Mouse (Mus musculus): ENCODE measurements at regions not wholly inside any gene's neighbourhood (a gene's known extent, or its start where the extent isn't known, plus 50 kb on each side); places are given as distances from the start of the nearest gene placed in this dataset.
A peak's percentile ranks its signal among the peaks of the same experiment; 100 is the strongest.

DNA sequence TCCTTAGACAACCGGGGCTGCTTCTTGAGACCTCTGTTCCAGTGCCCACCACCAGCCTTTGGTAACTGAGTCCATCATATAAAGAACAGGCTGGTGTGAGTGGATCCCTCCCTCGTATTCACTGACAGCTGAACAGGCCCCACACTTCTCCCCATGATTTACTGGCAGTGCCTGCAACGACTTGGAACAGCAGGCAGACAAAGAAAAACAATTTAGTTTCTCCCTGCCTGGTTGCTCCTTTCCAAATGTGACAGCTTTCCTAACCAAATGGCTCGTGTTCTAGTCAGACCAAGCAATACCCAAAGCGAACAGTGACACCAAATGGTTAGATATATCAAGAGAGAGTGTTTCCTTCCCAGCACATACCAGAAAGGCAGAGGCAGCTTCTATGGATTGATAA is 150.0 kb upstream of the Adamts3 start:
- ATAC-seq (ENCODE audit: insufficient number of reproducible peaks, low FRiP score, low TSS enrichment) = peak; percentile 36; the same call in 1 of the 2 replicates

DNA sequence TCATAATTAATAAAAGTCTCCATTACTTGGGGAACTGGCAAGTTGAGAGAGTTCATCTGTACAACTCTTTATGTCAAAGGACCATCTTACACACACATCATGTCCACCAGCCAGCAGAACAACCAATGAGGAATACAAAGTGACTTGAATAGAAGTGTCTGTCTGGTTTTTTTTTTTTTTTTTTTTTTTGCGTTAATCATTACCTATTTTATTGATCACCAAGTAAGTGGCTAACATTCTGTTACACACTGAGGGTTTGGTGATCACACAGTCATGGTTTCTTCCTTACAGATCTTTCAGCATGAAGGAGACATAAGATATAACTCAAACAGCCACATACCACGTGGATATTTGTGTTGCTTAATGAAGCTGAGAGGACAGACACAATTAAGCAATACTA is 147.6 kb upstream of the Adamts3 start:
- ATAC-seq (ENCODE audit: insufficient number of reproducible peaks, low FRiP score, low TSS enrichment) = no peak

DNA sequence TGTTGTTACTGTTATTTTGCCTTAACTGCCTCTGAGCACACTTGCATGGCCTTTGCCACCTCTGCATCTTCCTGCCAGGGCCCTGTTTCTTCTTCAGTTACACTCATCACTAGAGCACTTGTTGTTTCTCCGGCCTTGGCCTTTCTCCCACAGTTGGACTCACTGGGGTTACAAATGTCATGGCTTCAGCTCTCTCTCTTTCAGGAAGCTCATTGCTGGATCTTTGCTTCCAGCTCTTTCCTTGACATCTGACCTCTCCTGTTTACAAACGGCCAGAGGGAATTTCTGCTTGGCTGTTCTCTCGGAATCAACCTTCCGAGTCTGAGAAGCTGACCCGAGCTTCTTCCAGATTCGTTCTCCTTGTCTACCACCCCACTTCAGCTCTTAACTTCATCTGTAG is 146.6 kb upstream of the Adamts3 start:
- ATAC-seq (ENCODE audit: insufficient number of reproducible peaks, low FRiP score, low TSS enrichment) = no peak

DNA sequence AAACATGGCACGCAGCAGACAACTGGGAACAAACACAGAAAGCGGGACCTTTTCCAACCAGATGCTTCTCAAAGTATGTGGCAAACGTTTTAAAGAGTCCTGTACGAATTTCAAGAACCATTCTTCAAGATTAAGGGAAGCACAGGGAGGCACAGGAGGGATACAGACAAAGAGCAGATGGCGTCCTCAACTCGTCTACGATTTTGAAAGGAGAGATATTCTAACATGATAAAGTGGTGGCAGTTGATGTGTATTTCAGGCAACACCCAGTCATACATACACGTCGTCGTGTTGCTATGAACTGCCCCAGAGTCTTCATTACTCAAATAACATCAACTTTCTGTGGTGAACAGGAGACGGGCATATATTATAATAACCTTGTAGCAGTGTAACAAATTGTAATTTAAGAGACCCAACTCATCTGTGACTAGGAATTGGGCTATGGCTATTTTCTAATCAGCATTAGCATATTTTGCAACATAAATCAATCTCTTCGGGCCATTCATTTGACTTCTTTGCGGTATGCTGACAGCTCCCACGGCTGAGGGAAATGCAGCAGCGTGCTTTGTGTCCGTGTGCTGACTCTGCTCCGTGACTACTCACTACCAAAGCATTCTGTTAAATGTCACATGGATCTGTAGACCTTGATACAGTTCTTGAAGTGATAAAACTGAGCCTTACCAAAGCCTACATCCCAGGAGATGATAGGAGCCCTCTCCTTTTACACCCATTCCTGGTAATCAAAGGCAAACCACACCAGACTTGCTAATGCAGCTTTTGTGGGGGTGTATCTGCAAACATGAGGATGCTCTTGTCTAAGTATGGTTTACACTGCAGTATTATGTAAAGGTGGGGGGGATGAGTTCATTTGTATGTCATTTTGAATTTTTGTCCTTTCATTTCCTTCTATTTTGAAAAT is 144.0 kb upstream of the Adamts3 start:
- no peak for ATAC-seq (ENCODE audit: insufficient number of reproducible peaks, low FRiP score, low TSS enrichment)

DNA sequence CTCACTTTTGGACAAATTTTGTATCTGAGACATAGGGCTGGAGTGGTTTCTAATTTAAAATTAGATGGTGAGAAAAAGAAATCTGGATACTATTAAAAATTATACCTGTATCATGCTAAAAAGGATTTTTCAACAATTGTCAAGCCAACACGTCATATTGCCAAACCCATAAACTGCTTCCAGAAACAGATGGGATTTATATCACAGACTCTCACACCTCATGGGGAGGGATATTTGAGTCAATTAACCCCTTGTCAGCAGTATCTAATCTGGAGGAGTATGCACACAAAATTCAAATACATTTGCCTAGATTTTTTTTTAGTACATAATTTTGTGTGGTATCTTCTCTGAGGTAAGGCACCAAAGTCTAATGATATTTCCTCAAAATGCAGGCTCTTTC is 138.3 kb upstream of the Adamts3 start:
- ATAC-seq (ENCODE audit: insufficient number of reproducible peaks, low FRiP score, low TSS enrichment) = no peak

DNA sequence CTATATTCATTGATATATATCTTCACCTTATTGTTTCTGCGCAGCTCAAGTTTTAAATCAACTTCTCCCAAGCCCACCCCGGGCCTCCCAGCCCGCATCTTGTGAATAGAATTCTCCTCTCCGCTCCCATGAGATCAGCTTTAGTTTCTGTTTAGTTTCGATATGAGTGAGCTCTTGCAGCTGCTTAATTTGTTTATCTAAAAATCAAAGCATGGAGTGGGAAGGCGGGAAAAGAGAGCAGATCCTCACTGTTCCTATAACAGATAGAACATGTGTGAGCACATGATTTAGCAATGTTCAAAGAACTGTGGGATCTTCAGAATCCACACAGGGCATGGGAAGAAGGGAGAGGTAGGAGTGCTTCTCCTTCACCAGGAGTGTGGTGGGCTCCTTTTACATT is 117.6 kb upstream of the Adamts3 start:
- ATAC-seq (ENCODE audit: insufficient number of reproducible peaks, low FRiP score, low TSS enrichment) = no peak

DNA sequence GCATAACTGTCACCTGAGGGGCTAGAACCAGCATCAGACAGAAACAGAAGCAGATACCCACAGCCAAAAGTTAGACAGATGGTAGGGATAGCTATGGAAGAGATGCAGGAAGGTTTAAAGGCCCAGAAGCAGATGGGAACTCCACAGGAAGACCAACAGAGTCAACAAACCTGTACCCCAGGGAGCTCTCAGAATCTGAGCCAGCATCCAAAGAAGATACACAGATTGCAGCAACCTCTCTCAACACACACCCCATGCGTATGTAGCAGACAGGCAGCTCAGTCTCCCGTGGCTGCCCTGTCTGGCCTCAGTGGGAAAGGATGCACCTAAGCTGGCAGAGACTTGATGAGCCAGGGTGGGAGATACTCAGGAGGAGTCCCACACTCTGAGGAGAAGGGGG is 108.4 kb upstream of the Adamts3 start:
- ATAC-seq (ENCODE audit: insufficient number of reproducible peaks, low FRiP score, low TSS enrichment) = peak; percentile 89

DNA sequence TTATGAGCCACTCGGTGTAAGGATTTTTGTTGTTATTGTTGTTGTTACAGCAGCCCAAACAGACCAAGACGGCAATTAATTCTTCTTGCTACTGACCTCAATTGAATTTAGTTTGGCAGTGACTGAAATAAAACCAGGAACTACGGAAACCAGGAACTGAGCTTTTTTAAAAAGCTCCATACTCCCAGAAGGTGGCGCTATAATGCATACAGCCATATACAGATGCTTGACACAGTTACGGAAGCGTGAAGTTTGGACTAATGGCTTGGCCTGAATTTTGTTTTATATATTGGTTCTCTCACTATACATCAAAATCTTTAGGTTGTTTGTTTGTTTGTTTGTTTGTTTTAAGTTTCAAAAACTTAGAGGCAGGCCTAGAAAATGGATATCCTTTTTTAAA is 98.5 kb upstream of the Adamts3 start:
- ATAC-seq (ENCODE audit: insufficient number of reproducible peaks, low FRiP score, low TSS enrichment) = no peak

DNA sequence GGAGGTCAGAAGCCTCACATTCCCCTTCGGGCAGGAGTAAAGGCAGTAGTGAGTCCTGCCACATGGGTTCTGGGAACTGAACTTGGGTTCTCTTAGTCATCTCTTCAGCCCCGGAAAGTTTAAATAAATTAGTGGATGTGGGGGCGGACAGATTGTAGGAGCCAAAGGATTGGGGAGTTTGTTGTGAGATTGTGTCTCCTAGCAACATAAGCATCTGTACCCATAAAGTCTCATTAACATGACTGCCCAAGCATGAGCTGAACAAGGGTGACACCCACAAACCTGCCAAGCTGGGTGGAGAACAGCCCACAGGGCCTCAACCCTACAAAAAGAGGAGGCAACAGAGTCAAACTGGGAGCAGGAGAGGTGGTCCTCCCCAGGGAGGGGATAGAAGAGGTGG is 97.1 kb upstream of the Adamts3 start:
- no peak for ATAC-seq (ENCODE audit: insufficient number of reproducible peaks, low FRiP score, low TSS enrichment)

DNA sequence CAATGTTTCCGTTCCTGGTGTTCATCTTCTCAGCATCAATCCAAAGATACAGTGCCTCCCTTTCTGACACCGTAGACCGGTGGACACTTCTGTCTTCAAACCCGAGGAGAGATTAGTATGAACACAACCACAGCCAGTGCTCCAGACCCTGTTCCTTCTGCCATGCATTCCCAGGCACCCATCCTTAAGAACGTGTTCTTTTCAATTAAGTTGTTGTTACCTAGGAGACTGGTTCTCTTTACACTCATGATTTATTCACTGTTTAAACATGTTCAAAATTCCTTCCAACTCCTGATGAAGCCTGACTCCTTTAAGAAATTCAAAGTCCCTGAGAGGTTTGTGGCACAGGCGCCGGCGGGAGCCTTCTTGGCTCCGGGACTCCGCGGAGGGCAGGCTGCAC is 69.5 kb upstream of the Adamts3 start:
- ATAC-seq (ENCODE audit: insufficient number of reproducible peaks, low FRiP score, low TSS enrichment) = no peak

DNA sequence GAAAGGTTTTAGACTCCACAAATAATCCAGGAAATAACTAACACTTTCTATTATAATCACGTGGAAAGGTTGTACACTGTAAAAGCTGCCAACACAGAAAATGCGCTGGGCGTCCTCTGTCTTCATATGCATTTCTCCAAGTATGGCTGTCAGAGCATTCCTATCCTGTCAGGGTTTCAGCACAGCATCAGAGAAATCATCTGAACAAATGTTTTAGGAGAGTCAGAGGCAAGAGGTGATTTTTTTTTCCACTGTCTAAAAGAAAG is 62.5 kb upstream of the Adamts3 start:
- no peak for ATAC-seq (ENCODE audit: insufficient number of reproducible peaks, low FRiP score, low TSS enrichment)

DNA sequence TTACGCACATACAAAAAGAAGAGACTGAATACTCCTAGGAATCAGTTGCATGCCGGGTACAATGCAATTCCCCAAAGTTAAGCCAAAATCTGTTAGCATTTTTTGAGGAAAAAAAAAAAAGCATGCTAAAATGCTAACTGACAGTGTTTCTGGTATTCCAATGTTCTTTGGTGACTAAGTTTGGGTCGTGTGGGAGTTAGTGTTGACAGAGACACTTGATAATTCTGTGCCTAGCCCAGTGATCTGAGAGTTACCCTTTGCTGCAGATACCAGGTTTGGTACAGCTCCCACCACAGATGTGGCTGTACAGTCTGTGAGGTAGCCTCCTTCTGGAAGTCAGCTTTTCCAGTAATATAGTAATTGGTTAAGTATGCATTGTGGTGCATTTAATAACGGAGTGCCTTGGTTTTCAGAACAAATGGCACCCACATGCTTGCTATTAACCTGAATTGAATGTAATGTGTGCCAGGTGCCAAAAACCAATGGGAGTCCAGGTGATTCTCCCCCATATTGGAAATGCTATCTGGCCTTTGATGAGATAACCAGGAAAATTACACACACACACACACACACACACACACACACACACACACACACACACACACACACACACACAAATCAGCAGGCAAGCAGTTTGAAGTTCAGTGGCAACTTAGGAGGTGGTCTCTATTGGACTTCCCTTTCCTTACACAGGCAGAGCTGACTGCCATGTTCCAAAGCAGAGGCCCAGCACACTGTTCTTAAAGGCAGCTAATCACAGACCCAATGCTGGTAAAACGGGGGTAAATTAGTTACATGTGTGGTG is 61.9 kb upstream of the Adamts3 start:
- no peak for ATAC-seq (ENCODE audit: insufficient number of reproducible peaks, low FRiP score, low TSS enrichment)

DNA sequence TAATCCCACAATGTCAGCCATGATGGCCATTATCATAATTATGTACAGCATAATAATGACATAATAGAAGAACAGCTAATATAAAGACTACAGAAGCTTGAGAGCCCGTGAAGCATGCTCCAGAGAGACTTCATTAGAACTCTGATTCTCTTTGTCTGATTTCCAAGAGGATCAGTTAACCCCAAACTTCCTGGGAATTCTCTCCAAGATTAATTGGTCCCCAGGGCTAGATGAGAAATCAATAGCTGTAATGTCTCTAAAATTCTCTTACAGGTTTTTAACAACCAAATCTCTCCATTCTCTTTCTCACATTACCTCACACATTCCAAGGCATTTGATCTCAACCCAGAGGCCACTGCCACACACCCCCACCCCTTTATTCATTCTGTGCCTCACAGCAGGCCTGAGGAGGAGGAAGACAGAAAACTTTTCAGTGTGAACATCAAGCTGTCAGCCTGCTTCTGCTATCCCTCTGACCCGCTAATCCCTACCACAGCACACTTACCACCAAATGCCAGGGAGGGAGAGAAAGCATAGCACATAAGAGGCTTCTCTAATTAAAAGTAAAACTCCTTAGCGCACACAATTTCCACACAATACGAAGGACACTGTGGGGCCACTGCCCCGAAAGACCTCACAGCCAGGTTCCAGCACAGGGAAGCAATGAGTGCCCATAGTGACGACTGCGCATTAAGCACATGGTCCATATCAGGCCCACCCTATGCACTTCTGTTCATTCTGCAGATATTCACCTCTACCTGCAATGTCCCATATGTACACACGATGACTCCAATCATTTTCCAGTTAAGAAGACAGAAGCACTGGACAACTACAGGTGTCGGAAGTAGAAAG is 60.4 kb upstream of the Adamts3 start:
- ATAC-seq (ENCODE audit: insufficient number of reproducible peaks, low FRiP score, low TSS enrichment) = no peak

DNA sequence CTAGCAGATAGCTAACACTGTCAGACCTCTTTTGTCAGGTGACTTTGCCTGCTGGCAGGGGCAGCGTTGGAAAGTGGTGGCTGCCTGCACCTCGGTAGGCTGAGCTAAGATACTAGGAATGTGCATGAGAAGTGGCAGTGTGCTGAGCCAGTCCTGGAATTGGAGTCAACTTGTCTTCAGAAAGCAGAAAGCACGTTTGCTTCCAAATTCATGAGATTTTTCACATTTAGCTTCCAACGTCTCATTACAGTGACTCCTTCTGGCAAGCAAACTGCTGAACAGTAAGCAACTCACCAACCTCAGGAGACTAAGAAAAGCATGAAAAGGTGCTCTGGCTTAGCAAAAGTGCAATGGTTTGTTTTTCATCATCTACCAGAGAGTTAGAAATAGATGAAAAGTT is 59.1 kb upstream of the Adamts3 start:
- no peak for ATAC-seq (ENCODE audit: insufficient number of reproducible peaks, low FRiP score, low TSS enrichment)

DNA sequence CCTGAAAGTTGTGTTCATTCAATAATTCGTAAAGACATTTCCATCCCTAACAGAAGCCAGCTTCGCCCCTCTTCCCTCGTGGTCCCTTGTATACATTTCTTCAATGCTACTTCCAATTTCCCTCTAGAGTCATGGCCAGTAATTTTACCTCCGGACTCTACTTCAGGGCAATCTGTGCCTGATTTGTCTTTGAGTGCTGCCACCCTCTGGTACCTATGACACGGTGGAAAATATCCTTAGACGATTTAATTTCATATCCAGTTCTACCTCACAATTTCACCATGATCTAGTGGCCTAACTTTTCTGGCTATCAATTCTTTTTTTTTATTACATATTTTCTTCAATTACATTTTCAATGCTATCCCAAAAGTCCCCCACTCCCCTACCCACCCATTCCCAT is 49.9 kb upstream of the Adamts3 start:
- ATAC-seq (ENCODE audit: insufficient number of reproducible peaks, low FRiP score, low TSS enrichment) = no peak
